Mouse (Mus musculus) embryonic facial prominence, embryonic 15.5 days (tissue): ENCODE results near the gene Ckmt2. TPM values are rescaled to one million over a fixed set of nuclear protein-coding genes. Genes with fewer than 3 reads are reported as not detected.

Experiments
- ATAC-seq: fragments of 200-750 bp; cut with Nextera tagmentation; 2 replicates; pipeline ENCODE4 v1.8.0; 2017; ENCODE audit warnings: low read depth, moderate TSS enrichment; ENCODE audit not compliant: insufficient number of reproducible peaks, low FRiP score, low TSS enrichment
- H3K27ac ChIP-seq: fragments of 300-500 bp; sonication (generic); replicated peaks from 2 replicates; pipeline ENCODE4 v1.5.1; 2015; ENCODE audit warnings: mild to moderate bottlenecking, inconsistent platforms
- H3K27me3 ChIP-seq: fragments of 300-500 bp; sonication (generic); 2 replicates; pipeline ENCODE4 v1.6.1; 2015; ENCODE audit warnings: inconsistent platforms
- H3K36me3 ChIP-seq: fragments of 300-500 bp; sonication (generic); 2 replicates; pipeline ENCODE4 v1.6.1; 2015; ENCODE audit warnings: mild to moderate bottlenecking, inconsistent platforms
- H3K4me1 ChIP-seq: fragments of 300-500 bp; sonication (generic); 2 replicates; pipeline ENCODE4 v1.6.1; 2015; ENCODE audit warnings: inconsistent platforms
- H3K4me2 ChIP-seq: fragments of 300-500 bp; sonication (generic); replicated peaks from 2 replicates; pipeline ENCODE4 v1.6.1; 2015; ENCODE audit warnings: mild to moderate bottlenecking, inconsistent platforms
- H3K4me3 ChIP-seq: fragments of 300-500 bp; sonication (generic); replicated peaks from 2 replicates; pipeline ENCODE4 v1.5.1; 2015; ENCODE audit warnings: mild to moderate bottlenecking, inconsistent platforms
- H3K9ac ChIP-seq: fragments of 300-500 bp; sonication (generic); 2 replicates; pipeline ENCODE4 v1.6.1; 2015; ENCODE audit warnings: inconsistent platforms
- H3K9me3 ChIP-seq: fragments of 300-500 bp; sonication (generic); replicated peaks from 2 replicates; pipeline ENCODE4 v1.6.1; 2016; ENCODE audit warnings: inconsistent platforms
- WGBS: fragments of 180-500 bp; shearing (Covaris S2); methylation state at CpG from one replicate; pipeline ENCODE4 v1.1.7; 2015; 5-methylcytosine and 5-hydroxymethylcytosine counted together
- polyA plus RNA-seq: library from polyadenylated mRNA; unstranded; fragments of >200 nt; fragmentation: Nextera tagmentation; extraction: Ambion mirVana; gene quantifications from 2 replicates; pipeline ENCODE4 v1.2.1, GENCODE M21; 2015

The Ckmt2 gene
- polyA plus RNA-seq, 1 experiment from 2014 or later, result 1.4 TPM

- H3K4me3 ChIP-seq, result no peak overlapping the region
- H3K4me1 ChIP-seq, result no peaks in the 10 kb centered on the region
- H3K36me3 ChIP-seq, result no peaks in the 10 kb centered on the region
- no peaks in the 10 kb centered on the region for H3K27me3 ChIP-seq
- no peaks in the 10 kb centered on the region for H3K9me3 ChIP-seq
- no peak for ATAC-seq
- H3K4me2 ChIP-seq, result no peak overlapping the region
- H3K9ac ChIP-seq, result no peak overlapping the region
- 64% methylated on average over 1 of the region's 1 CpGs for WGBS
- no peak overlapping the region for H3K27ac ChIP-seq
Observed at GRCm38 (mm10) chr13:91896476-91896875, 19.8 kb upstream of the Ckmt2 start.

- Histone ChIP-seq H3K4me1 (no peaks in the 10 kb centered on the region), H3K36me3 (no peaks in the 10 kb centered on the region), H3K9me3 (no peaks in the 10 kb centered on the region), H3K4me2 (no peak overlapping the region), H3K4me3 (no peak overlapping the region), H3K9ac (no peak overlapping the region), H3K27ac (no peak overlapping the region), H3K27me3 (no peaks in the 10 kb centered on the region)
- ATAC-seq, result no peak
- 70% methylated on average over 6 of the region's 6 CpGs for WGBS
Observed at GRCm38 (mm10) chr13:91893132-91893531, 16.4 kb upstream of the Ckmt2 start.

GRCm38 (mm10) chr13:91890031-91890619 lies 13.4 kb upstream of the Ckmt2 start:
- no peak overlapping the region for H3K4me2 ChIP-seq
- H3K36me3 ChIP-seq, result no peaks in the 10 kb centered on the region
- ATAC-seq, result no peak
- H3K9ac ChIP-seq, result no peak overlapping the region
- 85% methylated on average over 6 of the region's 6 CpGs for WGBS
- H3K4me3 ChIP-seq, result no peak overlapping the region
- H3K27ac ChIP-seq, result no peak overlapping the region
- no peaks in the 10 kb centered on the region for H3K4me1 ChIP-seq
- no peaks in the 10 kb centered on the region for H3K27me3 ChIP-seq
- no peaks in the 10 kb centered on the region for H3K9me3 ChIP-seq

- Histone ChIP-seq H3K27ac (no peak overlapping the region), H3K4me1 (no peaks in the 10 kb centered on the region), H3K36me3 (no peaks in the 10 kb centered on the region), H3K4me3 (no peak overlapping the region), H3K27me3 (no peaks in the 10 kb centered on the region), H3K4me2 (no peak overlapping the region), H3K9ac (no peak overlapping the region), H3K9me3 (no peaks in the 10 kb centered on the region)
- no peak for ATAC-seq
- 61% methylated on average over 5 of the region's 5 CpGs for WGBS
Observed at GRCm38 (mm10) chr13:91884714-91885386, 8.2 kb upstream of the Ckmt2 start.

- Histone ChIP-seq H3K27me3 (no peaks in the 10 kb centered on the region), H3K4me2 (no peak overlapping the region), H3K4me1 (no peaks in the 10 kb centered on the region), H3K9ac (no peak overlapping the region), H3K27ac (0 out of 2 replicates have a peak overlapping the region, but pooled peaks have one; percentile 12), H3K36me3 (no peaks in the 10 kb centered on the region), H3K4me3 (no peak overlapping the region), H3K9me3 (no peaks in the 10 kb centered on the region)
- ATAC-seq, result no peak
- WGBS, result 35% methylated on average over 9 of the region's 9 CpGs
Observed at GRCm38 (mm10) chr13:91881837-91882480, 5.3 kb upstream of the Ckmt2 start.

- H3K27me3 ChIP-seq, result no peaks in the 10 kb centered on the region
- 81% methylated on average over 4 of the region's 4 CpGs for WGBS
- H3K36me3 ChIP-seq, result no peaks in the 10 kb centered on the region
- 0 out of 2 replicates have a peak, but pooled peaks cover 5% of the 10 kb centered on the region for H3K4me1 ChIP-seq
- H3K27ac ChIP-seq, result no peak overlapping the region
- ATAC-seq, result no peak
- H3K4me3 ChIP-seq, result no peak overlapping the region
- no peak overlapping the region for H3K4me2 ChIP-seq
- no peaks in the 10 kb centered on the region for H3K9me3 ChIP-seq
- H3K9ac ChIP-seq, result no peak overlapping the region
Observed at GRCm38 (mm10) chr13:91880256-91880655, 3.6 kb upstream of the Ckmt2 start.

GRCm38 (mm10) chr13:91877996-91878395 lies 1.3 kb upstream of the Ckmt2 start:
- Histone ChIP-seq H3K27me3 (no peaks in the 10 kb centered on the region), H3K9ac (no peak overlapping the region), H3K4me3 (no peak overlapping the region), H3K4me1 (peaks cover 20% of the 10 kb centered on the region), H3K27ac (no peak overlapping the region), H3K9me3 (no peaks in the 10 kb centered on the region), H3K4me2 (no peak overlapping the region), H3K36me3 (no peaks in the 10 kb centered on the region)
- WGBS, result 72% methylated on average over 3 of the region's 3 CpGs
- ATAC-seq, result no peak

- Histone ChIP-seq H3K4me3 (no peak overlapping the region), H3K4me1 (peaks cover 20% of the 10 kb centered on the region), H3K27me3 (no peaks in the 10 kb centered on the region), H3K36me3 (no peaks in the 10 kb centered on the region), H3K9ac (no peak overlapping the region), H3K27ac (no peak overlapping the region), H3K4me2 (no peak overlapping the region), H3K9me3 (no peaks in the 10 kb centered on the region)
- WGBS, result 77% methylated on average over 10 of the region's 10 CpGs
- no peak for ATAC-seq
Observed at GRCm38 (mm10) chr13:91877350-91877749, 665 bp upstream of the Ckmt2 start.

- no peaks in the 10 kb centered on the region for H3K27me3 ChIP-seq
- H3K9me3 ChIP-seq, result no peaks in the 10 kb centered on the region
- 39% methylated on average over 2 of the region's 2 CpGs for WGBS
- no peaks in the 10 kb centered on the region for H3K36me3 ChIP-seq
- peaks cover 20% of the 10 kb centered on the region for H3K4me1 ChIP-seq
- no peak for ATAC-seq
- no peak overlapping the region for H3K4me2 ChIP-seq
- no peak overlapping the region for H3K4me3 ChIP-seq
- H3K27ac ChIP-seq, result peak overlapping the region; percentile 44; the same call in 1 of the 2 replicates
- H3K9ac ChIP-seq, result no peak overlapping the region
Observed at GRCm38 (mm10) chr13:91875581-91875980, 1.1 kb downstream of the Ckmt2 start.

- Histone ChIP-seq H3K9ac (no peak overlapping the region), H3K4me2 (no peak overlapping the region), H3K27ac (peak overlapping the region; percentile 81), H3K4me1 (peaks cover 20% of the 10 kb centered on the region), H3K36me3 (no peaks in the 10 kb centered on the region), H3K4me3 (no peak overlapping the region), H3K27me3 (no peaks in the 10 kb centered on the region), H3K9me3 (no peaks in the 10 kb centered on the region)
- WGBS, result 46% methylated on average over 7 of the region's 7 CpGs
- no peak; the same call in 1 of the 2 replicates for ATAC-seq
Observed at GRCm38 (mm10) chr13:91874565-91874964, 2.1 kb downstream of the Ckmt2 start.

GRCm38 (mm10) chr13:91873734-91874329 lies 2.9 kb downstream of the Ckmt2 start:
- H3K9me3 ChIP-seq, result no peaks in the 10 kb centered on the region
- no peaks in the 10 kb centered on the region for H3K27me3 ChIP-seq
- no peak overlapping the region for H3K9ac ChIP-seq
- peaks cover 20% of the 10 kb centered on the region for H3K4me1 ChIP-seq
- no peak overlapping the region for H3K4me3 ChIP-seq
- ATAC-seq, result no peak; the same call in 1 of the 2 replicates
- peak overlapping the region; percentile 81 for H3K27ac ChIP-seq
- H3K36me3 ChIP-seq, result no peaks in the 10 kb centered on the region
- 32% methylated on average over 7 of the region's 7 CpGs for WGBS
- no peak overlapping the region for H3K4me2 ChIP-seq
